Mouse (Mus musculus) limb, embryonic 14.5 days (tissue): Measurements from ENCODE around the gene Cul3. TPM values are rescaled to one million over a fixed set of nuclear protein-coding genes. Genes with fewer than 3 reads are reported as not detected.
A peak's percentile ranks its signal among the peaks of the same experiment; 100 is the strongest.

Experiments
- ATAC-seq: fragments of 200-750 bp; cut with Nextera tagmentation; 2 replicates; pipeline ENCODE4 v1.8.0; 2017; ENCODE audit warnings: low read depth, moderate number of reproducible peaks, moderate TSS enrichment; ENCODE audit not compliant: low FRiP score
- DNase-seq: peaks from one replicate; pipeline ENCODE4 v3.0.0-alpha.2; 2015; ENCODE audit warnings: low spot score
- H3K27ac ChIP-seq: fragments of 300-500 bp; sonication (generic); replicated peaks from 2 replicates; pipeline ENCODE4 v1.5.1; 2014; ENCODE audit warnings: low read depth, mild to moderate bottlenecking, low read length, moderate library complexity, mixed read lengths
- H3K27me3 ChIP-seq: fragments of 300-500 bp; sonication (generic); 2 replicates; pipeline ENCODE4 v1.6.1; 2014; ENCODE audit warnings: low read length, mixed read lengths; ENCODE audit not compliant: control insufficient read depth, insufficient read depth
- H3K36me3 ChIP-seq: fragments of 300-500 bp; sonication (generic); 2 replicates; pipeline ENCODE4 v1.6.1; 2014; ENCODE audit warnings: mild to moderate bottlenecking, low read length, moderate library complexity, mixed read lengths; ENCODE audit not compliant: control insufficient read depth, insufficient read depth
- H3K4me1 ChIP-seq: fragments of 300-500 bp; sonication (generic); 2 replicates; pipeline ENCODE4 v1.6.1; 2014; ENCODE audit warnings: antibody characterized with exemption, low read length, mixed read lengths; ENCODE audit not compliant: control insufficient read depth, insufficient read depth
- H3K4me2 ChIP-seq: fragments of 300-500 bp; sonication (generic); replicated peaks from 2 replicates; pipeline ENCODE4 v1.6.1; 2014; ENCODE audit warnings: low read depth, mild to moderate bottlenecking, low read length, moderate library complexity; ENCODE audit not compliant: severe bottlenecking
- H3K4me3 ChIP-seq: fragments of 300-500 bp; sonication (generic); replicated peaks from 2 replicates; pipeline ENCODE4 v1.5.1; 2014; ENCODE audit warnings: low read length
- H3K9ac ChIP-seq: fragments of 300-500 bp; sonication (generic); 2 replicates; pipeline ENCODE4 v1.6.1; 2014; ENCODE audit warnings: mild to moderate bottlenecking, low read depth, low read length, moderate library complexity; ENCODE audit not compliant: severe bottlenecking
- H3K9me3 ChIP-seq: fragments of 300-500 bp; sonication (generic); 2 replicates; pipeline ENCODE4 v1.6.1; 2016; ENCODE audit warnings: low read length; ENCODE audit not compliant: control insufficient read depth
- POLR2A ChIP-seq: fragments of 200-500 bp; IDR thresholded peaks from 2 replicates; pipeline ENCODE4 v1.8.0; 2012; ENCODE audit warnings: inconsistent platforms, mild to moderate bottlenecking, moderate library complexity, borderline replicate concordance; ENCODE audit not compliant: insufficient read depth, insufficient read length; ENCODE audit errors: extremely low read depth
- WGBS: fragments of 180-500 bp; shearing (Covaris S2); extraction: QIAGEN DNeasy Blood & Tissue Kit; methylation state at CpG from one replicate; pipeline ENCODE4 v1.1.7; 2014; 5-methylcytosine and 5-hydroxymethylcytosine counted together
- polyA plus RNA-seq, 2 experiments: library from polyadenylated mRNA; depleted of rRNA in 1 of 2; stranded (reverse) in 1 of 2; unstranded in 1 of 2; fragments of >200 nt; fragmentation: Nextera tagmentation in 1 of 2; extraction: Ambion mirVana in 1 of 2; gene quantifications; 2 replicates each; pipeline versions ENCODE4 v1.2.1 to v1.2.3; 2012 to 2014

Cul3 gene
- polyA plus RNA-seq, 2 experiments, result 62.1 to 63.8 TPM

- Histone ChIP-seq H3K27me3 (no peaks in the 10 kb centered on the region), H3K4me3 (no peak overlapping the region), H3K4me1 (no peaks in the 10 kb centered on the region), H3K36me3 (no peaks in the 10 kb centered on the region), H3K27ac (no peak overlapping the region), H3K9ac (no peak overlapping the region), H3K4me2 (no peak overlapping the region), H3K9me3 (no peaks in the 10 kb centered on the region)
- DNase-seq, result no peak
- 13% methylated on average over 1 of the region's 1 CpGs for WGBS
- ATAC-seq, result no peak
- no peak for TF ChIP-seq POLR2A
Measured at GRCm38 (mm10) chr1:80236126-80236525, 104.2 kb downstream of the Cul3 start.

GRCm38 (mm10) chr1:80230612-80231011, 109.7 kb downstream of the Cul3 start:
- TF ChIP-seq POLR2A, result no peak
- DNase-seq, result no peak
- Histone ChIP-seq H3K9ac (no peak overlapping the region), H3K36me3 (no peaks in the 10 kb centered on the region), H3K4me1 (no peaks in the 10 kb centered on the region), H3K4me2 (no peak overlapping the region), H3K27me3 (no peaks in the 10 kb centered on the region), H3K9me3 (no peaks in the 10 kb centered on the region), H3K4me3 (no peak overlapping the region), H3K27ac (no peak overlapping the region)
- no peak for ATAC-seq
- 64% methylated on average over 1 of the region's 1 CpGs for WGBS

GRCm38 (mm10) chr1:80224839-80225412, 115.4 kb downstream of the Cul3 start:
- no peaks in the 10 kb centered on the region for H3K9me3 ChIP-seq
- TF ChIP-seq POLR2A, result no peak
- H3K4me3 ChIP-seq, result no peak overlapping the region
- no peak overlapping the region for H3K27ac ChIP-seq
- ATAC-seq (no peak), DNase-seq (no peak)
- no peaks in the 10 kb centered on the region for H3K36me3 ChIP-seq
- no peak overlapping the region for H3K9ac ChIP-seq
- H3K4me2 ChIP-seq, result no peak overlapping the region
- H3K27me3 ChIP-seq, result no peaks in the 10 kb centered on the region
- H3K4me1 ChIP-seq, result no peaks in the 10 kb centered on the region
- 49% methylated on average over 3 of the region's 3 CpGs for WGBS

- H3K27me3 ChIP-seq, result no peaks in the 10 kb centered on the region
- peak; percentile 72 for DNase-seq
- 17% methylated on average over 4 of the region's 4 CpGs for WGBS
- H3K9ac ChIP-seq, result no peak overlapping the region
- H3K4me1 ChIP-seq, result peaks cover 6% of the 10 kb centered on the region
- no peak overlapping the region for H3K4me3 ChIP-seq
- no peak overlapping the region for H3K27ac ChIP-seq
- no peak overlapping the region for H3K4me2 ChIP-seq
- ATAC-seq, result peak; percentile 74
- no peak for TF ChIP-seq POLR2A
- no peaks in the 10 kb centered on the region for H3K36me3 ChIP-seq
- H3K9me3 ChIP-seq, result no peaks in the 10 kb centered on the region
Measured at GRCm38 (mm10) chr1:80221151-80221550, 119.1 kb downstream of the Cul3 start.

GRCm38 (mm10) chr1:80218268-80218667, 122.0 kb downstream of the Cul3 start, which contains the start of gene Fam124b:
TSS of gene Fam124b (minus strand) at chr1:80218473.
- no peaks in the 10 kb centered on the region for H3K27me3 ChIP-seq
- no peak within 1 kb of the TSS for H3K9ac ChIP-seq
- no peaks in the 10 kb centered on the region for H3K9me3 ChIP-seq
- H3K4me3 ChIP-seq, result no peak within 1 kb of the TSS
- no peak within 1 kb of the TSS for H3K4me2 ChIP-seq
- WGBS, result 60% methylated on average over 6 of the region's 6 CpGs
- H3K27ac ChIP-seq, result 0 out of 2 replicates have a peak within 1 kb of the TSS, but pooled peaks have one; percentile 13
- no peaks in the 10 kb centered on the region for H3K36me3 ChIP-seq
- peak; percentile 27 for DNase-seq
- peak; percentile 45 for ATAC-seq
- no peak for TF ChIP-seq POLR2A
- peaks cover 6% of the 10 kb centered on the region for H3K4me1 ChIP-seq

Other genes starting within 250 kb of the Cul3 start
- 0.40 and 0.58 TPM in 2 replicates for gene Fam124b, start 122.0 kb downstream of the Cul3 start, polyA plus RNA-seq (2012; rRNA removed)
- gene Fam124b, start 122.0 kb downstream of the Cul3 start, polyA plus RNA-seq (2014; fragmentation: Nextera tagmentation; extraction: Ambion mirVana), result 1.0 and 1.5 TPM in 2 replicates
- not detected in 2 replicates for gene Gm45261, start 121.0 kb upstream of the Cul3 start, polyA plus RNA-seq (2012; rRNA removed)
- not detected in 2 replicates for gene Gm45261, start 121.0 kb upstream of the Cul3 start, polyA plus RNA-seq (2014; fragmentation: Nextera tagmentation; extraction: Ambion mirVana)